Mouse (Mus musculus) heart, adult 2 months (tissue): Measurements from ENCODE around the gene Snapc2.

Experiments used
- CTCF ChIP-seq: fragments of 200-600 bp; IDR thresholded peaks from 2 replicates; pipeline ENCODE4 v1.8.1; 2022; ENCODE audit warnings: antibody characterized with exemption, mild to moderate bottlenecking, moderate library complexity
- POLR2A ChIP-seq: fragments of 200-500 bp; IDR thresholded peaks from 2 replicates; pipeline ENCODE4 v1.6.1; 2011; ENCODE audit warnings: mild to moderate bottlenecking, low read depth, low read length, control low read depth; ENCODE audit not compliant: insufficient read depth

DNA sequence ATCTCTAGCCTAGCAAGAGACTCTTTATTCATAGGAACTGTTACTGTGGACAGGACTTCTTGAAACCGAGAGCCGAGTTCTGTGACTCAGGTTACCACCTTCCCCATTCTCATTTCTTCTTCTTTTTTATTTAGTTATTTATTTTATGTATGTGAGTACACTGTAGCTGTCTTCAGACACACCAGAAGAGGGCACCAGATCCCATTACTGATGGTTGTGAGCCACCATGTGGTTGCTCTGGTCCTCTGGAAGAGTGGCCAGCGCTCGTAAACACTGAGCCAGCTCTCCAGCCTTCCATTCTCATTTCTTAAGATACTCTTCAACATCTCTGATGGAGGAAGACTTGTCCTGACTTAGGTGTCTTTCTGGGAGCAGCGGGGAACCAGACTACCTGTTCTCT, 39.9 kb downstream of the Snapc2 start:
- TF ChIP-seq POLR2A (no peak), CTCF (peak; percentile 50)
